Mouse (Mus musculus) midbrain, embryonic 15.5 days (tissue): ENCODE measurements at regions not wholly inside any gene's neighbourhood (a gene's known extent, or its start where the extent isn't known, plus 50 kb on each side); places are given as distances from the start of the nearest gene placed in this dataset.

ENCODE experiments used
- ATAC-seq: fragments of 200-750 bp; cut with Nextera tagmentation; replicated peaks from 2 replicates; pipeline ENCODE4 v1.8.0; 2017; ENCODE audit warnings: moderate TSS enrichment
- H3K27ac ChIP-seq: fragments of 300-500 bp; sonication (generic); 2 replicates; pipeline ENCODE4 v1.5.1; 2015; ENCODE audit warnings: mild to moderate bottlenecking, inconsistent platforms
- H3K27me3 ChIP-seq: fragments of 300-500 bp; sonication (generic); replicated peaks from 2 replicates; pipeline ENCODE4 v1.6.1; 2015; ENCODE audit warnings: inconsistent platforms
- H3K36me3 ChIP-seq: fragments of 300-500 bp; sonication (generic); replicated peaks from 2 replicates; pipeline ENCODE4 v1.6.1; 2015; ENCODE audit warnings: inconsistent platforms
- H3K4me1 ChIP-seq: fragments of 300-500 bp; sonication (generic); 2 replicates; pipeline ENCODE4 v1.6.1; 2015; ENCODE audit warnings: inconsistent platforms
- H3K4me2 ChIP-seq: fragments of 300-500 bp; sonication (generic); 2 replicates; pipeline ENCODE4 v1.6.1; 2015; ENCODE audit warnings: inconsistent platforms, mild to moderate bottlenecking, moderate library complexity
- H3K4me3 ChIP-seq: fragments of 300-500 bp; sonication (generic); 2 replicates; pipeline ENCODE4 v1.5.1; 2015; ENCODE audit warnings: mild to moderate bottlenecking, inconsistent platforms
- H3K9ac ChIP-seq: fragments of 300-500 bp; sonication (generic); 2 replicates; pipeline ENCODE4 v1.6.1; 2015; ENCODE audit warnings: mild to moderate bottlenecking, inconsistent platforms
- H3K9me3 ChIP-seq: fragments of 300-500 bp; sonication (generic); 2 replicates; pipeline ENCODE4 v1.6.1; 2016; ENCODE audit warnings: inconsistent platforms
- WGBS: fragments of 180-500 bp; shearing (Covaris S2); methylation state at CpG from one replicate; pipeline ENCODE4 v1.1.7; 2015; ENCODE audit warnings: mixed read lengths; 5-methylcytosine and 5-hydroxymethylcytosine counted together

DNA sequence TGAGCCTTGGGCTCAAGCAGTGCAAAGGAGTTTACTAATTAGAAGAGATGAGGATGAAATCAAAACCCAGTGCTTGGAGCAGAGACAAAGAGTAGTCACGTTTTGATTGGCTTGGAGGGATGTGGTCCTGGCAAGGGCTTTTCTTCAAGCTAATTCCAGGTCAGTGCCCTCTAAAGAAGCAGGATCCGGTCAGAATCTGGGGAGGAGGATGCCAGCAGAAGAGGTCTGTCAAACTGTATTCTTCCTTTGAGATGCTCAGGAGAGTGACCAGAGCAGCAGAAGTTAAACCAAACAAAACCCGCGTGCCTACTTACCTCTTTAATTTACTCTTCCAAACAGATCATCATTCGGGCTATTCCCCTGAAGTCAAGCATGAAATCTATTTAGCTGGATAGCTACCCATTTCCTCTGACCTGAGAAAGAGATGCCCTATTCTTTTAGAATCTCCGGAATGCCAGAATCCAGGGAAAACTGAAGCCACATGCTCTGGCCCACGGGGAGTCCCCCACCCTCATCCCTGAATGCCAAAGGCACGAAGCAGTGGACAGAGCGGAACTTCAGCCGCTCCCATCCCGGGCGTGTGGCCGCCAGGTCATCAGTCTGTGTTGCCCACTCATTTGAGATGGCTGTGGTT is 117.8 kb upstream of the Six2 start:
- Histone ChIP-seq H3K9ac (no peak overlapping the region), H3K27ac (no peak overlapping the region), H3K9me3 (no peaks in the 10 kb centered on the region), H3K4me3 (no peak overlapping the region), H3K36me3 (no peaks in the 10 kb centered on the region), H3K27me3 (peaks cover 53% of the 10 kb centered on the region), H3K4me2 (no peak overlapping the region), H3K4me1 (no peaks in the 10 kb centered on the region)
- ATAC-seq: no peak
- WGBS: 33% methylated on average over 13 of the region's 13 CpGs

DNA sequence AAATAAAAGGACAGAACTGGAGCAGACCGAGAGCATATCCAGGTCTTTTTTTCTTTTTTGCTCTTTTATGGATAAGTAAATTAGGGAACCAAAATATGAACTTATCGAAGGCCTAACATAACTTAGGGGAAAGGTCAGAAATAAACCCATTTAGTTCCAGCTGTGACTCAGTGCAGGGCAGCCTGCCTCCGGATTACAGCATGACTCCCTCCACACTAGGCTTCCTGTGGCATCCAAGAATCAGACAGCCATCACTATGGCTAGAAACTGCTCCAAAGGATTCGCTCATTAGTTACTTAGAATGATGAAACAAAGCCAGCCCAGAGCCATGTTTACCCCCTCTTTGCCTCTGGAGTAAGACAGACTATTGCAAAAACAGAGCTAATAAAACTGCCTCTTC is 116.6 kb upstream of the Six2 start:
- peaks cover 11% of the 10 kb centered on the region for H3K4me1 ChIP-seq
- no peak overlapping the region for H3K4me3 ChIP-seq
- H3K9me3 ChIP-seq: no peaks in the 10 kb centered on the region
- 46% methylated on average over 4 of the region's 4 CpGs for WGBS
- no peak overlapping the region for H3K9ac ChIP-seq
- H3K36me3 ChIP-seq: no peaks in the 10 kb centered on the region
- peaks cover 60% of the 10 kb centered on the region for H3K27me3 ChIP-seq
- H3K4me2 ChIP-seq: no peak overlapping the region
- no peak for ATAC-seq
- H3K27ac ChIP-seq: no peak overlapping the region

DNA sequence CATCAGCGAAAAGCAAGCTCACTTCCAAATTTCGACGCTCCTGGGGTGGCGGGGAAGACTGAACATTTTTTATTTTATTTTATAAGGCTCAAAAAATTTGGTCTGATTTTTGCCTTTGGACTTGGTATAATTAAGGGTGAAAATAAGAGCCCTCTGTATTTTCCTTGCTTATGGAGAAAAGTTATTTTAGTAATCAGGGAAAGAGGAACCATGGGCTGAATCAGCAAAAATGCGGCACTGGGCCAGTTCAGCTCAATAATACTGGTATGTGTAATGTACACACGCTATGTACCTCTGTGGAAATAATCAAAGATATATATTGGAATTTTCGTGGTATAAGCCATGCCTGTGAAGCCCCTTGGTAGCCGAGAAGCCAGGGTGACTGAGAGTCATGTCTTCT is 113.7 kb upstream of the Six2 start:
- no peak for ATAC-seq
- H3K27ac ChIP-seq: no peak overlapping the region
- H3K9me3 ChIP-seq: no peaks in the 10 kb centered on the region
- peaks cover 18% of the 10 kb centered on the region for H3K4me1 ChIP-seq
- no peak overlapping the region for H3K9ac ChIP-seq
- H3K4me3 ChIP-seq: no peak overlapping the region
- H3K36me3 ChIP-seq: no peaks in the 10 kb centered on the region
- 83% methylated on average over 8 of the region's 8 CpGs for WGBS
- H3K4me2 ChIP-seq: no peak overlapping the region
- H3K27me3 ChIP-seq: peaks cover 77% of the 10 kb centered on the region

DNA sequence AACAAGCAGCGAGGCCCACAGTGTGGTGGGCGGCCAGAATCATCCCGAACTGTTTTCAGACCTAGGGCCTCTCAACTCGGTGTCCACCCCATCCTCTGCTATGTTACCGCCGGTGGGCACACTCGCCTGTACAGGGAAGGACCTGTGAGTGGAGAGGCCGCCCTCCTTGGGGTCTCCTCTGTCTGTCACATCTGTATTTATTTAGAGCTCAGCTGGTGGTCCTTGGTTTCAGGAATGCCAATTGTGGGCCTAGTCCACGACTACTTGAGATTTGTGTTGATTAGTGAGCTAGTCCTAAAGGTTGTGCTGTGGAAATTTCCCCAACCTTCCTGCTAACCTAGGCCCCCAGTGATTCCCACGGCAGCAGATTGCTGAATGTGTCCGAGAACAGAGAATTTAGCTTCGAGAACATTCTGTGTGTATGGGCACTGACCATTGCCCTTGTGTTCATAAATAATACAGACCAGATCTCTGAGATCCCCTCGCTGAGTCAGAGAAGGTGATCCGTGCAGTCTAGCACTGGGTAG is 113.1 kb upstream of the Six2 start:
- 41% methylated on average over 14 of the region's 14 CpGs for WGBS
- H3K36me3 ChIP-seq: no peaks in the 10 kb centered on the region
- H3K4me1 ChIP-seq: peaks cover 18% of the 10 kb centered on the region
- ATAC-seq: 0 out of 2 replicates have a peak, but pooled peaks have one; percentile 4
- H3K9me3 ChIP-seq: no peaks in the 10 kb centered on the region
- H3K4me3 ChIP-seq: no peak overlapping the region
- no peak overlapping the region for H3K9ac ChIP-seq
- no peak overlapping the region for H3K4me2 ChIP-seq
- H3K27ac ChIP-seq: no peak overlapping the region
- peaks cover 76% of the 10 kb centered on the region for H3K27me3 ChIP-seq

DNA sequence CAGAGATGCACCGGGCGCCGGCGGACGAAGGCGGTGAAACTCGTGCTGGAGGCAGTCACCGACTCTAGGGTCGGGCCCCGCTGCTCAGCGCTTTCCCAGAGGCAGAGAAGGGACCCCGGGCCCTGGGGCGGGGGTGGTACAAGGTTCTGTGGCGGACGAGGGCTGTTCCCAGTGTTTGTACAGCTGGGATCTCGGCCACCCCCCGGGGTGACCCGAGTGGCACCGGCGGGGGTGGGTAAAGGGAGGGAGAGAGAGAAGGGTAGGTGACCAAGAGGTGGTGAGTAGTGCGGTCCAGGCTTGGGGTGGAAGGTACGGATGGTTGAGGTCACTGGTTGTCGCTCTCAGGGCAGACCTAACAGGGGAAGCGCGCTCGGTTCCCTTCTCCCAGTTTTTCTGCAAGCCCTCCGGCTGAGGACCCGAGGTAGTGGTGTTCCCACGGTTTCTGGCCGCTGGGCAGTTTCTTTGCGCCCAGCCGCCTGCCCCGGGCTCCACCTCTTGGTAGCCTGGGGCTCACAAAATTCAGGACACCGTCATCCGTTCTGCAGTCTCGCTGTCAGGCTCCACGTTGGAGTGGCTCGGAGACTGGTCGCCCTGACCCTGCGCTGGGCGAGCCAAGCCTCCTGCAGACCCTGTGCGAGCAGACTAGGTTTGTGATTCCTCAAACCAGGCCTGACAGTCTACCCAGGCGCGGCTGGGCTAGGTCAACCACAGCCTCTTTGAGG is 112.4 kb upstream of the Six2 start:
- peak overlapping the region; percentile 76 for H3K4me2 ChIP-seq
- no peak overlapping the region for H3K27ac ChIP-seq
- ATAC-seq: 0 out of 2 replicates have a peak, but pooled peaks have one; percentile 52
- peaks cover 18% of the 10 kb centered on the region for H3K4me1 ChIP-seq
- 3% methylated on average over 44 of the region's 44 CpGs for WGBS
- H3K4me3 ChIP-seq: peak overlapping the region; percentile 38
- peaks cover 78% of the 10 kb centered on the region for H3K27me3 ChIP-seq
- no peaks in the 10 kb centered on the region for H3K9me3 ChIP-seq
- no peaks in the 10 kb centered on the region for H3K36me3 ChIP-seq
- H3K9ac ChIP-seq: no peak overlapping the region

DNA sequence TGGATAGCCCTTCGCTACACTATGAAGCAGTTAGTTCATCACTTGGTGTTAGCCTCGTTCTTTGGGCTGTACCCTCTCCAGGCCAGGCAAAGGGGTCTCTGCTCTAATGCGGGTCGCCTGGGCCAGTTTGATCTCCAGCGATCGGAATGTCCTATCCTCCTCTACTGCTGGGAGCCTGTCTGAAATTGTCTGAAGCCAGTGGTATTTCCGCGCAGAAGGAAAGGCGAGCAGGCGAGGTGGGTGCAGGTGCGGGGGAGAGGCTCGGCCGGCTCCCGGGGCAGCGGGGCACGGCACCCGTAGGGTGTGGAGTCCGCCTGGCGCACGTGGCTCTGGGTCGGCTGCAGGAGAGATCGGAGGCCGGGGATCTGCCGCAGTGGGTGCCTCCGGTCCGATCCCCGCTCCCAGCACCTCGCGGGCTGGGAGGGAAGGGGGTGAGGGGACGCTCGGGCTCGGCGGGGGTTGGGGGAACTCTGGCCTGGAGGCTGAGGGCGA is 111.8 kb upstream of the Six2 start:
- 0 out of 2 replicates have a peak, but pooled peaks have one; percentile 50 for ATAC-seq
- Histone ChIP-seq H3K9me3 (no peaks in the 10 kb centered on the region), H3K4me1 (peaks cover 18% of the 10 kb centered on the region), H3K27me3 (peaks cover 76% of the 10 kb centered on the region), H3K4me2 (peak overlapping the region; percentile 76), H3K9ac (no peak overlapping the region), H3K27ac (no peak overlapping the region), H3K4me3 (peak overlapping the region; percentile 38), H3K36me3 (no peaks in the 10 kb centered on the region)
- WGBS: under 1% methylated on average over 28 of the region's 34 CpGs

DNA sequence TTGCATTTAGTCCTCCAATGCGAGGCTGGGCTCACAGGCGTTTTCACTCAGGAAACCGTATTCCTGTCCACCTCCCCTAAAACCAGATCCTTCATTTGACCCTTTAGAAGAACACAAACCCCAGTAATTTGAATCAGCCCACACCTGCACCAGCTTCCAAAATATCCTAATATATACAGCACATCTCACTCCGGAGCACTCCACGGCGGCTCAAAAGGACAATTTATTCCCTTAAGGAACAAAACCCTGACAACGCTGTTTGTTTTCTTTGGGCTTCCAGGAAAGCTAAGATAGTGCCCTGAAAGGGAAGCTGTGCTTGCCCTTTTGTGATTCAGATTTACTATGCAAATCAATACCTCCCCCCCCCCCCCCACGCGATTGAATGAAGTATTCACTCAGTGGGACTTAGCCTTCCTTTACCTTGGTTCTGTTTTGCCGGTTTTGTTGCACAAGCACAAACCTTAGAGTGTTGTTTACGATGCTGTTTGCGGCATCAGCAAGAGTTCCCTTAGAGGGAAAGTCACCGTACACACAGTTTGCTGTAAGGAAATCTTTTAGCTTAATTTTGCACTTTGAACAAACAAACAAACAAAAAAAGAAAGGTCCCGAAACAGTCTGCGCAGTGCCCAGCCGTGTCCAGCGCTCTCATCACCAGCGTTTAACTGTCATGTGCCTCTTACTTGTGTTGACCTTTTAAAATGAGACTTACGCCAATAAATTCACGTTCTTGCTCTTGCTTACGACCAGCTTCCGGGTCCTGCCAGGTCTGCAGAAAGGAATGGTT is 111.2 kb upstream of the Six2 start:
- H3K4me2 ChIP-seq: peak overlapping the region; percentile 76
- H3K27me3 ChIP-seq: peaks cover 76% of the 10 kb centered on the region
- H3K4me1 ChIP-seq: peaks cover 18% of the 10 kb centered on the region
- H3K9me3 ChIP-seq: no peaks in the 10 kb centered on the region
- H3K9ac ChIP-seq: no peak overlapping the region
- WGBS: under 1% methylated on average over 22 of the region's 22 CpGs
- no peak for ATAC-seq
- peak overlapping the region; percentile 38 for H3K4me3 ChIP-seq
- H3K27ac ChIP-seq: no peak overlapping the region
- no peaks in the 10 kb centered on the region for H3K36me3 ChIP-seq

DNA sequence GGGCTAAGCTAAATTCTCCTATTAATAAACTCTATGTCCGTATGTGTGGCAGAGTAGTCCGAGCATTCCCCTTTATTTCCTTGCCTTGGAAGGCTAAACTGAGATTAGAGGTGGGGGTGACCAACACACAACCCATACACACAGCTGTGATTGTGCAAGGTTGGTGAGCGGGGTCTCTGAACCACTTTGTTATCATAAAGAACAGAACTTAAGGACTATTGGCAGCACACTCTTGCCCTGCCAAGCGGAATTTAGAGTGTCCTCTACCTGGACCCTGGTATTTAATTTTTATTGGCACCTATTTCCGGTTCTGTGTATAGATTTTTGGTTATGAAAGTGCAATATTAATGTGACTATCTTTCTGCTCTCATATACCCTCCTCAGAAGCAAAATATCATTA is 109.7 kb upstream of the Six2 start:
- ATAC-seq: no peak
- Histone ChIP-seq H3K4me3 (no peak overlapping the region), H3K4me1 (peaks cover 18% of the 10 kb centered on the region), H3K9me3 (no peaks in the 10 kb centered on the region), H3K9ac (no peak overlapping the region), H3K27ac (no peak overlapping the region), H3K36me3 (no peaks in the 10 kb centered on the region), H3K4me2 (no peak overlapping the region), H3K27me3 (peaks cover 71% of the 10 kb centered on the region)
- 68% methylated on average over 5 of the region's 5 CpGs for WGBS

DNA sequence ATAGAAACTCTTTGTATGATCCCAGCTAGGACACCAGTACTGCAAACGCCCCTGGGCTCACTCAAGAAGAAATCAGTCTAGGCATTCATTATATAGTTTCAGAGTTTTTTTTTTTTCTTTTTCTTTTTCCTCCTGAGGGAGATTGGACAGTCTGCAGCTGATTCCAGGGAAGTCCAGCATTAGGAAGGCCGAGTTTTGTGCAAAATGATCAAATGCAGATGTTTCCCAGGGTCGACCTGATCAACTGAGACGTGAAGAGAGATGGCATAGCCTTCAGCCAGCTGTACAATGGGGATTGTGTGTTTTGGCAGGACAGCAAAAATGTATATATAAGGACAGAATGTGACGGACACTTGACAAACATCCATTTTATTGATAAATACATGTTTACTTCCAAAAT is 107.7 kb upstream of the Six2 start:
- ATAC-seq: no peak
- no peak overlapping the region for H3K27ac ChIP-seq
- peaks cover 18% of the 10 kb centered on the region for H3K4me1 ChIP-seq
- H3K9me3 ChIP-seq: no peaks in the 10 kb centered on the region
- H3K4me2 ChIP-seq: no peak overlapping the region
- peaks cover 54% of the 10 kb centered on the region for H3K27me3 ChIP-seq
- WGBS: 64% methylated on average over 5 of the region's 5 CpGs
- H3K4me3 ChIP-seq: no peak overlapping the region
- H3K9ac ChIP-seq: no peak overlapping the region
- no peaks in the 10 kb centered on the region for H3K36me3 ChIP-seq

DNA sequence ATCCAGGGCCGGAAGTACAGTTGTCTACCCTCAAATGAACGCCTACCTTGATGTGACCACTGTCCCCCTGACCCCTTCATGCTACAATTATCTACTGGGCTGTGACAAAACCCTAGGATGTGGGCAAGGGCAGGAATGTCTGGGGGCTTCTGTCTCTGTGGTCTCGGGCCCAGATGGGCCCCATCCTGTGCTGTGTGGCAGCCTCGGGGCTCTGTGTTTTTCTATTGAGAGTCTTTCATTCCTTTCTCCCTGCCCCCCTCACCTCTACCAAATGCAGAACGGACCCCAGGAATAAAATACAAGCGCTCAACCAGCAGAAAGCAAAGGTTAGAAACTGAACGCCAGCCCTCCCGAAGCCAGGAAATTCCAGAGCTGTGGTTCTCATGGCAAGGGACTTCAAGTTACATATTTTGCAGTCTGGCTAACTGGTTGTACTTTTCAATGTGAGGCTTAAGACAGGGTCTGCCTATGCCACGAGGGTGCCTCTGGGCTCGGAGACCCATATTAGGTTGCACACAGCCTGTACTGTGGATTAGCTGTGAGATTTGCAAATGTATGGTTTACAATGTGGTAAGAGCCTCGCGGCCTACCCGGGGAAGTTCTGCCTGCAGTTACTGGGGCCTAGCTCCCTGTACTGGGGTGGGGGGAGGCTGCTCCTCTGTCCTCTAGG is 97.7 kb upstream of the Six2 start:
- 50% methylated on average over 13 of the region's 13 CpGs for WGBS
- H3K9ac ChIP-seq: no peak overlapping the region
- no peaks in the 10 kb centered on the region for H3K36me3 ChIP-seq
- H3K4me1 ChIP-seq: no peaks in the 10 kb centered on the region
- ATAC-seq: no peak
- H3K9me3 ChIP-seq: no peaks in the 10 kb centered on the region
- H3K4me2 ChIP-seq: no peak overlapping the region
- H3K4me3 ChIP-seq: no peak overlapping the region
- no peak overlapping the region for H3K27ac ChIP-seq
- no peaks in the 10 kb centered on the region for H3K27me3 ChIP-seq

DNA sequence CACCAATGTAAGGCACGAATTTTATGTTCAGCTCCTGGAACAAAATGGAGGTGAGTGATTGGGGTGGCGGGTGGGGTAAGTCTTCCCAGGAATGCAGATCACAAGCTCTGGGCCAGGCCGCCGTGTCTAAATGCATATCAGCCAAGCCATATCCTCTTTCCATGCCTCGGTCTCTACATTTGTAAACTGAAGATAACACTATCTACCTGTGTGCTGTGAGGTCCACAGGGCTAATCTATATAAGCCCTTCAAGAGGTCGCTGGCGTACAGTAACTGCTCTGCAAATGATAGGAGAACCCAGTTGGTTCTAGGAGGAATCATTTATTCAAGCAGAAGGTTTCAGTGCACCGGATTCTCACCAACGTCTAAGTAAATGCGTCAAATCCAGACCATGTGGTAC is 92.4 kb upstream of the Six2 start:
- 94% methylated on average over 10 of the region's 10 CpGs for whole genome bisulfite sequencing
- no peak for ATAC-seq
- Histone ChIP-seq H3K4me2 (no peak overlapping the region), H3K27ac (no peak overlapping the region), H3K9me3 (no peaks in the 10 kb centered on the region), H3K27me3 (no peaks in the 10 kb centered on the region), H3K4me3 (no peak overlapping the region), H3K4me1 (no peaks in the 10 kb centered on the region), H3K36me3 (no peaks in the 10 kb centered on the region), H3K9ac (no peak overlapping the region)

DNA sequence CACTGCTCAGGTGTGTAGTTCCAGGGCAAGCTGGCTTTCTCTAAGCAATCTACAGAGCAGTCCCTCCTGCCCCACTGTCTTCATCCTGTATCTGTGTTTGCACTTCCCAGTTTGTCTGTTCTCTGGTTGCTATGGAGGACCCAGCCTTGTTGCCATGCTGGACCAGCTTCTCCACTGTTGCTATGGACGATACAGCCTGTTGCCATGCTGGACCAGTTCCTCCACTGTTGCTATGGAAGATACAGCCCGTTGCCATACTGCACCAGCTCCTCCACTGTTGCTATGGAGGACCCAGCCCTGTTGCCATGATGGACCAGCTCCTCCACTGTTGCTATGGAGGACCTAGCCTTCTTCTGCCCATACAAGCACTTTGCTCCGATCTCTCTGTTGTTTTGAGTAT is 88.8 kb upstream of the Six2 start:
- H3K4me3 ChIP-seq: no peak overlapping the region
- WGBS: 37% methylated on average over 3 of the region's 3 CpGs
- H3K9ac ChIP-seq: no peak overlapping the region
- no peaks in the 10 kb centered on the region for H3K4me1 ChIP-seq
- no peaks in the 10 kb centered on the region for H3K9me3 ChIP-seq
- no peaks in the 10 kb centered on the region for H3K36me3 ChIP-seq
- peak overlapping the region; percentile 48; the same call in 1 of the 2 replicates for H3K27ac ChIP-seq
- H3K27me3 ChIP-seq: no peaks in the 10 kb centered on the region
- ATAC-seq: peak; percentile 98
- H3K4me2 ChIP-seq: no peak overlapping the region
